Mouse (Mus musculus) bone marrow, adult 2 months (tissue): ENCODE results near the gene Ciz1.

Source experiments
- CTCF ChIP-seq: fragments of 200-500 bp; IDR thresholded peaks from 2 replicates; pipeline ENCODE4 v1.5.1; 2011; ENCODE audit warnings: low read length, control low read depth; ENCODE audit not compliant: control insufficient read depth, insufficient read depth
- POLR2A ChIP-seq: fragments of 200-500 bp; IDR thresholded peaks from 2 replicates; pipeline ENCODE4 v1.6.1; 2011; ENCODE audit warnings: low read depth, mild to moderate bottlenecking, control low read depth, low read length, borderline replicate concordance; ENCODE audit not compliant: control insufficient read depth

DNA sequence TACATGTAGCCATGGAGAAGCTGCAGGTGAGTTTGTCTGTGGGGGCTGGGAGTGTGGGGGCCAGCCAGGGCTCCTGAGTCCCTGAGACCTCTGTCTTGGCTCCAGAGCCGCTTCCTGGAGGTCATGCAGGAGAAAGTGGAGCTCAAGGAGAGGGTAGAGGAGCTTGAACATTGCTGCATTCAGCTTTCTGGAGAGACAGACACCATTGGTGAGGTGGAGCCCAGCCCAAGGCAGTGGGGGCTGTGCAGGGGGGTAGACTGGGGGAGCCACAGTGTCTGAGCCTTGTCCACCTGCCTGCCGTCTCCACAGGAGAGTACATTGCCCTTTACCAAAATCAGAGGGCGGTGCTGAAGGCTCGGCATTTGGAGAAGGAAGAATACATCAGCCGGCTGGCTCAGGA is 46.5 kb upstream of the Ciz1 start:
- no peak for TF ChIP-seq CTCF
- no peak for TF ChIP-seq POLR2A
